Mouse (Mus musculus): ENCODE results near the gene Bmpr2.

DNA sequence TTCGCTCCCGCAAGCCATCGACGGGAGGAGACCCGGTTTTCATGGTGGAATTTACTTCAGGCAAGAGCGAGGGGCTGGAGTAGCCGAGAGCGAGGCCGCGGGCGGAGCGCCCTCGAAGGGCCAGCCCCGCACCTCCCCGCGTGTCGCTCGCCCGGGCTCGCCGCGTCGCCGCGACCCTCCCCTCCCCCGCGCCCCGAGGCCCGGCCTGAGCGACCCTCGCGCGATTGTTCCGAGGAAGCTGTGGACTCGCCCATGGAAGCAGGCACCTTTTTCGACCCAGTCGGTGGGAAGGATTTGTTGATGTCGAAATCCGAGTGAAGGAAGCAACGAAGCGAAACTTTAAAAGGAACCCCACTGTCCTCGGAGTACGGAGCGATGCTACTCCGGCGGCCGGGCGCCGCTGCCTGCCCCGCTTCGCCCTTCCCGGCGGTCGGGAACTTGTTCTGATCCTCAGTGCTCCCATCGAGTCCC lies 616 bp downstream of the Bmpr2 start:
- TF ChIP-seq GATA1 (IDR thresholded peaks at IDR 0.05; ENCODE audit: borderline replicate concordance, low read length) (no peak), FLI1 (IDR thresholded peaks at IDR 0.05; ENCODE audit: low read length) (no peak)
